Mouse (Mus musculus): ENCODE measurements at regions not wholly inside any gene's neighbourhood (a gene's known extent, or its start where the extent isn't known, plus 50 kb on each side); places are given as distances from the start of the nearest gene placed in this dataset.

GRCm38 (mm10) chr10:118991213-118991612, 121.2 kb upstream of the Dyrk2 start:
- no peak for TF ChIP-seq POLR2A (IDR thresholded peaks at IDR 0.05; ENCODE audit: low read depth, low read length)
- TF ChIP-seq CTCF (IDR thresholded peaks at IDR 0.05; ENCODE audit: extremely low read depth, insufficient read depth, insufficient read length, insufficient replicate concordance): no peak
